Mouse (Mus musculus) megakaryocyte progenitor cell, adult 5-6 weeks (primary cell): ENCODE measurements around the gene Tekt5. TPM values are rescaled to one million over a fixed set of nuclear protein-coding genes. Genes with fewer than 3 reads are reported as not detected.

Experiments
- ATAC-seq: replicated peaks from 2 replicates; pipeline ENCODE4 v1.8.0; 2016; ENCODE audit warnings: mild to moderate bottlenecking, moderate TSS enrichment, inconsistent platforms; ENCODE audit not compliant: poor library complexity
- total RNA-seq, 2 experiments: library from RNA; stranded (forward) in 1 of 2; stranded (reverse) in 1 of 2; fragments of 157-497, 149-512 nt in 1 of 2; fragments of 200-1000 nt in 1 of 2; gene quantifications; 2 replicates each; pipeline versions ENCODE4 v1.2.3 to v1.2.4; 2015 to 2017

The Tekt5 gene
- total RNA-seq, 2 experiments from 2014 or later: not detected

DNA sequence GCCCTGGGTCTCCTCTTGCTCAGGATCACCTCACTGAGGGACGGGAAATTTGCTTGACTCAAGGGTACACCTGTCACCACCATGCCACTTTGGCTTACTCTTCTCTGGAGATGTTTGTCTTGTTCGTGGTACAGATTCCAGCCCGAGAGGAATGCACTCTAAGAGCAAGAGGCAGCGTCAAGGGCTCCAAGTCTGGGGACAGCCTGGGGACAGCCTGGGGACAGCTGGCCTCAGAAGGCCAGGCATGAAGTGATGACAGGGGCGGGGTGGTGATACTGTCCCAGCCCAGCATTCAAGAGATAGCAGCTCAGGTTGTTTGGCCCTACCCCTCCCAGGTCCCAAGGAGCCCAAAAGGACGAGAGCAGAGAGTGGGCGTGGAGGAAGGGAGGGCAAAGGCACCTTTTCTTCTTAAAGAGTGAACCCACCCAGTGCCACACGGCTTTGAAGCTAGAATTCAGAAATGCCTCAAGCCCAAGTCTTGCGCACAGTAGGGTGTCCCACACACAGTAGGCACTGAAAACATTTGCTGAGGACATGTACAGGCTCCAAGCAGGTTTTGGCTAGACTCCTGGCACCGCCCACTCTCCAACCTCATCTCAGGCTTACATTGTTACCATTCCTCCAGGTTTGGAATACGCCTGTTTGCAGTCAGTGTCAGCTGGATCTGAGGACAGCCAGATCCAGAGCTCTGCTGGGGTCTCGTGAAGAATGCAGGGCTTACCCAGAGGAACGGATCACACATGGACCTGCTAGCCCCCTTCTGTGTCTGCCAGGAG lies 57.7 kb downstream of the Tekt5 start:
- ATAC-seq: no peak

DNA sequence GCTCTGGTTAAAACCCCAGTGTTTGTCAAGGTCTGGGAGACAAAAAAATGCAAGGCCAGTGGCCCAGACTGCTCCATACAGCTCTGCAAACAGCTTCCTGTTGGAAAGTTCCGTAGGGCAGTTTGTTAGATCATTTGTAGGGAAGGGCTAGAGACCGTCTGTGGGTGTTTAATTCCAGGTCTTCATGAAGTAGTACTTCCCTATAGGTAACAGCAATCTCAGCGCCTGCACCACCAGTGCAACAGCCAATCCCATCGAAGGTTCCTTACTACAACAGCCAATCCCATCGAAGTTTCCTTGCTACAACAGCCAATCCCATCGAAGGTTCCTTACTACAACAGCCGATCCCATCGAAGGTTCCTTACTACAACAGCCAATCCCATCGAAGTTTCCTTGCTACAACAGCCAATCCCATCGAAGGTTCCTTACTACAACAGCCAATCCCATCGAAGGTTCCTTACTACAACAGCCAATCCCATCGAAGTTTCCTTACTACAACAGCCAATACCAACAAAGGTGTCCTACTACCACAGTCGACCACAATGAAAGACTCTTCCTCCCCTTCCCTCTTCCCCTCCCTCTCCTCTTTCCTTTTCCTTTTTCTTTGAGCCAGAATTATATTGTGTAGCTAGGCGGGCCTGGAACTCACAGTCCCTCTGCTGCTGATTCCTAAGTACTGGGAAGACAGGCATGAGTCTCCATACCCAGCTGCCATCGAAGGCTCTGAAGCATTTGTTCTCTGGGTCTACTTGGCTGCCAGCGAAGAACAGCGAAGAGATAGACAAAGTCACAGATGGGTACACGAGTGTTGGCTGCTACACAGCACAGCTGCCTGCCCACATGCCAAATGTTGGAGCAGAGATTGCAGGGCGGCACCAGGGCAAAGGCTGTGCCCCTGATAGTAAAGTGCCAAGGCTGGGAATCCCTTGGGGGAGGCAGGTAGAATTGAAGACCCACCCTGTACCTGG lies 58.6 kb downstream of the Tekt5 start:
- no peak for ATAC-seq

DNA sequence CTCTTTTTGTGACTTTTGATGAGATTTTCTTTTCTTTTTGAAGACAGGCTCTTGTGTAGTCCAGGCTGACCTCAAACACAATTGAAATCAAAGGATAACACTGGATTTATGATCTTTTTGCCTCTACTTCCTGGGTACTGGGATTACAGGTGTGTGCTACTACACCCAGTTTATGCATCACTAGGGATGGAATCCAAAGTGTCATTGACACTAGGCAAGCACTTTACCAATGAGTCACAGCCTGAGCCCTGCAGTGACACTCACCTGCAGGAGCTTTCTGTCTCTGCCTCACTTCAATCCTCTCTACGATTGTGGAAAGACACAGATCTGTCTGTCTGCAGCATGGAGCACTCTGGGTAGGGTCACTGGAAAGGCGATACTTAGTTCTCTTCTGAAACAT lies 59.3 kb downstream of the Tekt5 start:
- ATAC-seq: no peak

DNA sequence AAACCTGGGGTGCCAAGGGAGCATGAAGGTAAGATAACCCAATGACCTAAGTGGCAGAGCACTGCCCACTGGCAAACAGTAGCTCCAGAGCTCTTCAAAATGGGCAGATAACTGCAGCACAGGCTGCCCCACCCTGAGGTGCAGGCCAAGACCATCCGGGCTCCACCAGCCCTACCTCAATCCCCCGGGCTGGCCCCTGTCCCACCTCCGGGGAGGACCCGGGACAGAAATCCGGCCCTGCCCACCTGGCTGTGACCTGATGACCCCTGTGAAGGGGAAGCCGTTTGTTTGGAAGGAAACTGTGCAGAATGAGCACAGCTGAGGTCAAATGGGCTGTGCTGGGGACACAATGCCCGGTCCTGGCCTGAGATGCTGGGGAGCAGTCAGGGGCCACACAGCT lies 62.6 kb downstream of the Tekt5 start:
- ATAC-seq: no peak

DNA sequence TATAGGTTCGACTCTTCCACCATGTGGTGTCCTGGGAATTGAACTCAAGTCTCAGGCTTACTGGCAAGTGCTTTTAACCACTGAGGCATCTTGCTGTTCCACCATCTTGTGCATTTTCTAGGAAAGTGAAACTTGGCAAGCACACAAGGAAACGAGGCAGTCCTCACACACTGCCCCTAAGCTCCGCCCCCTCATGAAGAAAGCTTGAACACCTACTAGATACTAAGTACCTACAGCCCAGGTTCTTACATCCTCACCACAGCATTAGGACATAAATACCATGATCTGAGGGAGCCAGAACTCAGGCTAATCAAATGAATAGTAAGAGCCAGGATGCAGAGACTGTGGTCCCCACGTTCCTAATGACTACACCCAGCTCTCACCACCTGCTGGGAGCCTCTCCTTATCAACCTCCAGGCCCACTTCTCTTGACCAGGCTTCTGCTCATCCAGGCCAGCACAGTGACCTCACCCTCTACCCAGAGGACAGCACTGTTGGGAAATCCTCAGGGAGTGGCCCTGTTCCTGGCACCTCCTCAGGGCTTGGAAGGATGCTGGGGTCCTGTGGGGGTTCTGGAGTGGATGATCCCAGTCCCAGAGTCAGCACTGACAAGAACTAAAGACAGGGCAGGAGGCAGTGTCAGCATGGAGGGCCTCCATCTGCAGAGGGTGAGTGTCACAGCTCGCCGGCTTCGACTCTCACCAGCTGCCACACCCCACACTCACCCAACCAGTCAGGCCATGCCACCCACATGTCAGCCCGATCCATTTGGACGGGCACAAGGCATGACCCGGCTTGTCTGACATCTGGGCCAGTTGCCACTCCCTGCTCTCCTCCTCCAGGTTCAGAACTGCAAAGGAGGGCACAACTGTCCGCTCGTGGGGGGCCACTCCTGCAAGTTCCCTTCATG lies 64.4 kb downstream of the Tekt5 start:
- no peak for ATAC-seq

DNA sequence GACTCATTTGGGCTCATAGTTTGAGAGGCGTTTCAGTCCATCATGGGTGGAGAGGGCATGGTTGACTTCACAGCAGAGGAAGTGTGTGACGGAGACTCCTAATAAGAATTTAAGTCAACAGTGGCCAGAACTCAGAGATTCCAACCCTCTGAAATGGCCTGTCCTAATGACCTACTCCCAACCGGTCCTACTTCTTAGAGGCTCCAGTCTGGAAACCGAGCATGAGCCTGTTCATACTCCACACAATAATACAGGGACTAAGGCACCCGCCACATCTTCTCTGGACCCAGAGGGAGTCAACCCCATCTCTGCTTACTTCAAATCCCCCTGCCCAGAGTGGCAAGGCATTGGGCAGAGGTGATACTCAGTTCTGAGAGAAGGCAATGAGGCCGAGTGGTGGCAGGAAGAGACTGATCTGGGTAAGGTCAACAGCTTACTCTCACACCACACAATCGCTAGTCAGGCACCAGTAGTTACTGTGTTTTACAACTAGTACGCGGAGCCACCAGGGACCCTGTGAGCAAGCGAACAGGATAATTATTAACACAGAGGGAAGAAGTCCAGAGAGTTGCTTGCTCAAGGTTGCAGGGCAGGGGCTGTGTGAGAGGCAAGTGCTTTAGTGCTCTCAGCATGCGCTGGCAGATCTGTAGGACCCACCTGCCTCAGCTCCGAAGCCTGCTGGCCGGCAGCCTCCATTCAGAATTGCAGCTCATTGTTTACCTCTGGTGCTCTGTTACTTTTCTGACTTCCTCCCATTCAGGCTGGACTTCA lies 67.5 kb downstream of the Tekt5 start:
- no peak for ATAC-seq

DNA sequence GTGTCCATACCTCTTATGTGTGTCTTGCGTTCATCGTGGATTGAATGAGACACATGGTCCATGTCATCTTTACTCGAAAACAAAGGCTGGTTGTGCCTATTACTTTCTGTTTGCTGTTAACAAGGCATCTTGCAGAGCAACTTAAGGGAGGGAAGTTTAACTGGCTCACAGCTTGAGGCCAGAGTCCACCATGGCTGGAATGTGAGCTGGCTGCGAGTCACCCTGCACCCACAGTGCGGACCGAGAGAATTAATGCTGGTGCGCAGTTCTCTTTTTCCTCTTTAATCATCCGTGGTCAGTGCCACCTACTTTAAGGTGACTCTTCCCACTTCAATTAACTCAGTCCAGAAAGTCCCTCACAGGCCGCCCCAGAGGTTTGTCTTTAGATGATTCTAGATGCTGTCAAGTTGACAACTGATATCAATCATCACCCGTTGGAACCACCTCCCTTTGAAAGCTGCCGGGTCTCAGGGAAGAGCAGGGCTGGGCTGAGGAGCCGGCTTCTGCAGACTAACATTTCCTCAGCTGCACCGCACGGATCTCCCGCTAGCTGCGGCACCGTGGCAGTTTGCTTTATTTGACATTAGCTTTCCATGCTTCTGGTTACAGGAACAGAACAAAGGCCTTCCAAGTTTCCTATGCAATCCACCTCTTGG lies 75.2 kb downstream of the Tekt5 start:
- ATAC-seq: no peak

DNA sequence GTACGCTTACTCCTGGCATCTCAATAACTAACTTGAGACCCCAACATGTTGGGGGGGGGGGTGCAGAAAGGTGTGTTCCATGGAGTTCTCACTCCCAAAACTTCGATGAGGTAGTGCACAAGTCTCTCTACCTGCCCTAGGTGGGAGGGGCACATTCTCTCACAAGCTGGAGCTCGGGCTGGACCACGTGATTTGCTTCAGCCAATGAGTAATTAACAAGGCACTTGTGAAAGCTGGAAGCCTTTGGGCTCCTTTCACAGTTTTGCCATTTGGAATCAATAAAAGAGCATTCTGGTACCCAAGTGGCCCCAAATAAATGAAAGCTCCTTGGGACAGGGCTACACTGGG lies 78.1 kb downstream of the Tekt5 start:
- no peak for ATAC-seq

DNA sequence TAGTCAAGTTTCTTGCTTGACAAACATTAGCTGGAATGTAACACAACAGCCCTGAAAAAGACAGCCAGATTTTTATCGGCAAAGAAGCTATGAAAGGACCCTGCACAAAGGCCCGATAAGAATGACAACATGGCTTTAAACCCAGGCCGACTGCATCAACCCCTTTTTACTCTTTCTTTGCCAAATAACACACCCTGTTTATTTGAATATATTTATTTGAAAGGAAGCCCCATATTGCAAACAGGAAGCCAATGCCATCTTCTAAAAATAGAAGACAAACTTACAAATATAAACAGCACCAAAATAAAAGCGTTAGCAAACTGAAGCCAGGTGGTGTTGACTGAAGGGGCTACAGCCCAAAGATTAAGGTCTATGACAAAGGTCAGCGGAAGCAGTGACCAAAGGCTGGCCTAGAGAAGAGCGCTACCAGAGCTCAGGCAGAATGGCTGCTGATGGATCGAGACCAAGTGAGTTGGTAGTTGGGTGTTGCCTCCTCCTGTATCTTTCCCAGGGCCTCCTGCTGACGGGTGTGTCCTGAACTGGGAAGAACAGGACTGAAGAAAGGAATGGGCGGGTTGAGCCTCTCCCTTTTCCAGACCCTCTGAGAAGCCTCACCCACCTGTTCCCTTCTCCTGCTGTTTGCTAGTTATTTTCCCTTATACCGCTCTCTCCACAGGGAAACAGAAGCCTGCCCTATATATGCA lies 78.6 kb downstream of the Tekt5 start:
- ATAC-seq: no peak

DNA sequence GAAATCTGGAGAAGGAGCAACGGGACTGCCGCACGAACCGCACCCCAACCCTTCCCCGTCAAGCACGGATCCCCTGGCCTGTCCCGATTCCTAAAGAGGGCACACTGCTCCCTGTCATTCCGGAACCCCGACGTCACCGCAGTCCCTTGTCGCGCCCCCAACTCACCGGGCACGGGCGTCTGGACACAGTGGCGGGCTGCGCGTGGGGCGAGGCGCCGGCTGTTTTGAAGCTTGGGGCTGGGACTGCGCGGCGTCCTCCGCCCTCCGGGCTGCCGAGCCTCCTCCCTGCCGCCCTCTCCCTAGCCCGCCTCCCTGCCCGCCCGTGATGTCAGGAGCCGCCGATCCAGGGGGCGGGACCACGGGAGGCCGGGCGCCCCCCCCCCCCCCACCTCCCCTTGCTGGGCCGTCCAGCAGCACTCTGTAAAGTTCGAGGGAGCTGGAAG lies 81.6 kb downstream of the Tekt5 start, which contains the start of gene Emp2:
Gene Emp2, minus strand, starts transcription at position 323 of the 443 bp plus-strand sequence.
- ATAC-seq: peak; percentile 68

DNA sequence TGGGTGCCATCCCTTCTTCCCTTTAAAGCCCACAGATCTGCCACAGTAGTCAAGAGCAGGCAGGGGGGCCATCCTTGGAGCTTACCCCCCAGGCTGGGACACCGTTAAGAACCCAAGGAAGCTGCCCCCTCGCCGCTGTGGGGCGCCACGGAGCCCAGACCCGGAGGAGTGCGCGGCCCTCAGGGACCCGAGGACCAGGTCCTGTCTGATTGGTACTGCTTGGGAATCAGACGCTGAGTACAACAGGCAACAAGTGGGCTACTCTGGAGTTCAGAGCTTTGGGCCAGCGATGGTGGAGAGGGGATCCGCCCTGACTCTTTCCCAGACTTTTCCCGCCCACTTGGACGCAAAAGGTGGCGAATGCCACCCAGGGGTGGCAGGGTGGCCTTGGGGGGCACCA lies 82.1 kb downstream of the Tekt5 start:
- ATAC-seq: peak; percentile 40; the same call in 1 of the 2 replicates

DNA sequence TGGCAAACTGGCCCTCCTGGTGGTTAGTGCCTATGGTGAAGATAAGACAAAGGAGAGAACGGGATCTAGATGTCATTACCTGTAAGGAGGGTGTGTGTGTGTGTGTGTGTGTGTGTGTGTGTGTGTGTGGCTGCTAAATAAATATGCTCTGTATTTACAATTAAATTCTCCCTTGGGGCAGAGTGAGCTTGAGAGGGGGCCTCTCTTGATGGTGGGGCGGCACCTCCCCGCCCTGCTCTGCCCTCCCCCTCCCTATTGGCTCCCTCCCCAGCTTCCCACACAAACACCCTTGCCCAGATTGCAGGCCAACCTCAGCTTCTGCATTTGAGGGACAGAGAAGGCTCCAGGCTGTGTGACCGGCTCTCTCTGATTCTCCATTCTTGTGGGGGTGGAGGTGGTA lies 83.3 kb downstream of the Tekt5 start:
- ATAC-seq: no peak

DNA sequence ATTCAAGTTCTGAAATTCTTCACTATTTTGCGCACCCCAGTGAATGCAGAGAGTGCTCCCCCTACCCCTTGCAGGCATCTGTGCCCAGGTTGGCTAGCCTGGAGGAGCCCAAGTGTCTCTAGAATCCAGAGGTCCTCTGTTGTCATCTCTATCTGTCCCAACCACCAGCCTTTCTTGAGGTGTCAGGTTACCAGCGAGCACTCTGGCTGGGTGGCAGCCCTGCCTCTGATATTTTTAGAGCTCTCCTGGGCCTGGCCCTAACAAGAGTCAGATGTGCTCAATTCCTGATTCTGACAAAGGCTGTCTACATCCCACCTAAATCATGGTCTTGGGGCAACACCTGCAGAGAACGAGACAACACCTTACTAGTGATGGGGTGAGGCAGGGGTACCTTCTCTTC lies 84.2 kb downstream of the Tekt5 start:
- ATAC-seq: no peak

DNA sequence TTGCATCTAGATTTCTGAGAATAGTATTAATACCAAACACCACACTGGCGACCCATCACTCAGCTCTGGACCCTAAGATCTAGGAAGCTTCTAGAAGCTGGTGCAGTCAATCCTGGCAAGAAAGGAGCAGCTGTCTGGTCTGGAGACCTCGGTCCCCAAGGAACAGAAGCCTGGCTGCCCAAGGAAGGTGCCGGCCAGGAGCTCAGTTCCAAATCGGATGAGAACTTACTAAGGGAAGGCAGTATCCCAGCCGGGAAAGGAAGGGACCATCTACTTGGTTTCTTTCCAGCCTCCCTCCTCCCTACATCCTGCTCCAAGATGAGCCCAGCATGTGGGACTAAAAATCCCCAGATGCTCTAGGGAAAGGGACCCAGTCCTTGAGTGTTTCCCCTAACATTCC lies 84.8 kb downstream of the Tekt5 start:
- no peak for ATAC-seq

Other genes with a start within 250 kb of the Tekt5 start
- gene Rpl39l, start 225.3 kb downstream of the Tekt5 start, total RNA-seq (2015): 0.51 and 0.72 TPM in 2 replicates
- not detected in 2 replicates for gene Rpl39l, start 225.3 kb downstream of the Tekt5 start, total RNA-seq (2017)
- gene Atf7ip2, start 202.8 kb downstream of the Tekt5 start, total RNA-seq (2015): 0.44 TPM in 1 of 2 replicates, not detected in the other
- 0.10 TPM in 1 of 2 replicates, not detected in the other for gene Atf7ip2, start 202.8 kb downstream of the Tekt5 start, total RNA-seq (2017)
- gene Emp2, start 81.5 kb downstream of the Tekt5 start, total RNA-seq (2015): not detected in 2 replicates
- gene Emp2, start 81.5 kb downstream of the Tekt5 start, total RNA-seq (2017): 0.07 TPM in 1 of 2 replicates, not detected in the other
- 35.9 and 40.7 TPM in 2 replicates for gene Nubp1, start 16.5 kb upstream of the Tekt5 start, total RNA-seq (2015)
- gene Nubp1, start 16.5 kb upstream of the Tekt5 start, total RNA-seq (2017): 41.5 and 48.7 TPM in 2 replicates
- not detected in 2 replicates for gene Tvp23a, start 51.9 kb upstream of the Tekt5 start, total RNA-seq (2015)
- gene Tvp23a, start 51.9 kb upstream of the Tekt5 start, total RNA-seq (2017): 0.03 TPM in 1 of 2 replicates, not detected in the other
- 0.20 and 0.54 TPM in 2 replicates for gene Ciita, start 84.6 kb upstream of the Tekt5 start, total RNA-seq (2015)
- gene Ciita, start 84.6 kb upstream of the Tekt5 start, total RNA-seq (2017): 0.14 and 1.1 TPM in 2 replicates
- 5.7 and 7.3 TPM in 2 replicates for gene Dexi, start 147.6 kb upstream of the Tekt5 start, total RNA-seq (2015)
- 3.3 and 6.0 TPM in 2 replicates for gene Dexi, start 147.6 kb upstream of the Tekt5 start, total RNA-seq (2017)
- gene Clec16a, start 149.8 kb upstream of the Tekt5 start, total RNA-seq (2015): 10.8 and 11.5 TPM in 2 replicates
- gene Clec16a, start 149.8 kb upstream of the Tekt5 start, total RNA-seq (2017): 12.6 and 14.6 TPM in 2 replicates